Mouse (Mus musculus): ENCODE data around the gene Nek4. TPM values are rescaled to one million over a fixed set of nuclear protein-coding genes. Genes with fewer than 3 reads are reported as not detected.

Nek4 gene
- total RNA-seq, 2 experiments from 2014 or later = 4.8 TPM

DNA sequence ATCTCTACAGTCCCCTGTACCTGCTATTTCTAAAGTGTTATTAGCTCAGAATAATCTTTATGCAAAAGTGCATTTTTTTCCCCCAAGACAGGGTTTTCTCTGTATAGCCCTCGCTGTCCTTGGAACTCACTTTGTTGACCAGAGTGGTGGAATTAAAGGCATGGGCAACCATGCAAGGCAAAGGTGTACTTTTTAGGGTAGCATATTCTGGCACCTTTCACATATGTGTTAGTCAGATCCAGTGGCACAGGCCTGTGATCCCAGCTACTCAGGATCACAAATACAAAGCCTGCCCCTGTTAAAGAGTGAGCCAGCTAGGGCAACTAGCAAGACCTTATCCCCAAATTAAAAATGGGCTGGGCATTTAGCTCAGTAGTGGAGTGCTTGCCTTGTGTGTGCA lies 9.2 kb downstream of the Nek4 start:
- DNase-seq = no peak

DNA sequence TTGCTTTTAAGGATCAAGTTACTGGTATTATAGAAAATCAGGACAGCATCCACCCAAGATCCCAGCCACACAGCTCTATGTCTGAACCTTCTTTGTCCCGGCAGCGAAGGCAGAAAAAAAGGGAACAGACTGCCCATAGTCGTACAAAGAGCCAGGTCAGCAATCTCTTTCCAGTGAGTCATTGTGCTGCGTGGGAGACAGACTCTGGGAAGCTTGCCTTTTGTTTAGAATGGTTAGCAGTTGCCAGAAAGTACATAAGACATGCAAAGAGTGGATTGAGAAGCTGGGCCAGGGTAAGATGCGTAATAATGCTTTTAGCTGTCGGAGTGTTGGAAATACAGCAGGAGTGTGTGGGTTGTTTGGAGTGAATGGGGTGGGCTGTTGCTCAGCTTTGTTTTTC lies 23.0 kb downstream of the Nek4 start:
- peak; percentile 13 to 49 for DNase-seq

DNA sequence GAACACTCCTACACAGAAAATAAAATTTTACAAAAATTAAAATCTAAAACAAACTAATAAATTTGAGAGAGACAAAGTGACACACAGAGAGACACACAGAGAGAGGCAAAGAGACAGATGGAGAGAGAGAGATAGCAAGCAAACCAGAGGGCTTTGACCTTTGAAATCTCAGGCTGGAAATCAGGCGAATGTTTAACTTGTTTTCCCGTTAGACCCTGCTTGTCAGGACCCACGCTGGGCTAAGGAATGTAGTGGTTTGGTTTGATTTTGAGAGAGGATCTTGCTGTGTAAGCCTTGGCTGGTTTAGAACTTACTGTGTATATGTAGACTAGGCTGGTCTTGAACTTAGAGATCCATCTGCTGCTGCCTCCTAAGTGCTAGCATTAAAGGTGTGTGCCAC lies 25.0 kb downstream of the Nek4 start:
- DNase-seq = no peak

DNA sequence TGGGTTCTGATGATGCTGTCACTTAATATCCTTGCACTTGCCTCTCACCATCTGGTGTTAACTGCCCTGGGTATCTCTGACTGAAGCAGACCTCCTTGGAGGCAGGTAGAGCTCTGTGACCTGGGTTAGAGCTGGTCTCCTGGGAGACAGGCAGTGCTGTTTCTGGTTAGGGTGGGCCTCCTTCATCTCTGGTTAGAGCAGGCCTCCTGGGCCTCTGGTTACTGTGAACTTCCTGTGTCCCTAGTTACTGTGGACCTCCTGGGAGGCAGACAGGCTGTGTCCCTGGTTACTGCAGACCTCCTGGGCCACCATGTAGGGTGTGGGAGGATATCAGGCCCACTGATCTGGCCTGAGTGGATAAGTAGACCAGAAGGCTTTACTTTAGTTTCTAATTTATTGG lies 45.2 kb downstream of the Nek4 start:
- DNase-seq = no peak

GRCm38 (mm10) chr14:31000356-31000755 lies 49.2 kb downstream of the Nek4 start:
- DNase-seq = no peak

DNA sequence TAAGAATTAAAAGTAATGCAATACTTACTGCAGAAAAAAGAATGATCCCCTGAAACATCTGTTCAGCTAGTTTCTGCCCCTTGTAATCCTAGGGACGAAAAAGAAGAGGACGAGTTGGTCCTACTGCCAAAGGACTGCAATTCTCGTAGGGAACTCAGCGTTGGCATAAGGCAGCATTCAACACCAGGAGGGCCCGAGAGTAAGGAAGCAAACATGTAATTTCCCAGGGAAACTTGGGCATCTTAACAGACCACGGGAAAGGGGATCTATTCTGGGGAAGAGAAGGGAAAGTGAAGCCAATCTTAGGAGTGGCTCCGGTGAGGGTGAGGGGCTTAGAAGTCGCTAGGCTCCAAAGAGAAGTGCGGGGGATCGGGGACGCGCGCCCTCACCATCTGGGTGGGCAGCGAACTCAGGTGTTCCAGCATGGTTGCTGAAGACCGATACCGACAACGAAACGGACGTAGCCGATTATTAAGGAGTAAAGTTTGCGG lies 49.7 kb downstream of the Nek4 start:
- DNase-seq = no peak

DNA sequence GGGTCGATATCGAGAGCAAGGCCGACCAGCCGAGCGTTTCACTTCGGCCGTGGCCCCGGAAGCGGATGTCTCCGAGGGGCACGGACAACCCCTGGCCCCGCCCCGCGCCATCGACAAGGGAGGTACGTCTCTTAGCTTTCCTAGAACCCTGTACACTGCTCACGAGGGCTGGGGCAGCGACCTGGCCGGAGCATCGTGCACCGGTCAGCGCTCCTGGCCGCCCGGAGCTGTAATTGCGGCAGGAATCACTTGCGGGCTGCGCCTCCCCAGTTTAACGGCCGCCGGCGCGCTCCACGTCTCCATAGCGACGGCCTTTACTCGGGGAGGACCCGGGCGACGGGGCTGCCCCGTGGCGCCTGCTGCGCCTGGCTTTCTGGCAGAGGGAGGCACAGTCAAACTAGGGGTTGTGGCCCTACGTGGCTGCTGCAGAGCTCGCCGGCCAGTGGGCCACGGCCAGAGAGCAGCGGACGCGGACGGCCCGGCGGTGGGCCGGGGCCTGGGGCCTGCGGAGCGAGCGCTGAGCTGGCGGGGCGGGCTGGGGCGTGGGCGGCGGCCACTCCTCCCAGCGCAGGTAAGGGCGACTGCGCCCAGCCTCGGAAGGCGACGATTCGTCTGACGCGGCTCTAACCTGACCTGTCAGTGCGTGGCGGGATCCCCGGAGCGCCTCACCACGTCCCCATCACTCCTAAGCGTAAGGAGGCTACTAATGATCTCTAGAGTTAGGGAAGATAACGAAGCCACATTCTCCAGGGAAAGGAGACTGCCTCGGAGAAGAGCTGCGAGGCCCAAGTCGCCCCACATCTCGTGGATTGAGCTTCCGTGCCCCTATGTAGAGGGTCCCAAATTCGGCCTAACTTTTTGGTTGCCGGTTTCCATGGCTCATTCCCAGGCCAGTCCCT lies 50.4 kb downstream of the Nek4 start, which contains the start of the genes Glt8d1 and Spcs1:
TSS of gene Glt8d1 (plus strand) at position 94 of the 899 bp plus-strand sequence.
TSS of gene Spcs1 (minus strand) at position 366 of the 899 bp plus-strand sequence.
- peak; percentile 90 to 94 for DNase-seq

DNA sequence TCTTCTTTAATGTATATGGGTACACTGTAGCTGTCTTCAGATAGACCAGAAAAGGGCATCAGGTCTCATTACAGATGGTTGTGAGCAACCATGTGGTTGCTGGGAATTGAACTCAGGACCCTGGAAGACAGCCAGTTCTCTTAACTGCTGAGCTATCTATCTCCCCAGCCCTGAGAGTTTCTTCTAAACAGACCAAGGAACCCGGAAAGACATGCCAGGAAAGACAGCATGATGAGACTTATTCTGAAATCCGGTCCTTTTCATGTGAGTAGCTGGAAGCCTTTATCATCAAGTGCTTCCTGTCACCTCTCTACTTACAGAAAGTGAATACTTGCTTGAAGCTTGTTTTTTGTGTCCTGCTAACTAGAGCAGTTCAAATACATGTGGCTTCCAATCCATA lies 53.4 kb downstream of the Nek4 start:
- no peak for DNase-seq

DNA sequence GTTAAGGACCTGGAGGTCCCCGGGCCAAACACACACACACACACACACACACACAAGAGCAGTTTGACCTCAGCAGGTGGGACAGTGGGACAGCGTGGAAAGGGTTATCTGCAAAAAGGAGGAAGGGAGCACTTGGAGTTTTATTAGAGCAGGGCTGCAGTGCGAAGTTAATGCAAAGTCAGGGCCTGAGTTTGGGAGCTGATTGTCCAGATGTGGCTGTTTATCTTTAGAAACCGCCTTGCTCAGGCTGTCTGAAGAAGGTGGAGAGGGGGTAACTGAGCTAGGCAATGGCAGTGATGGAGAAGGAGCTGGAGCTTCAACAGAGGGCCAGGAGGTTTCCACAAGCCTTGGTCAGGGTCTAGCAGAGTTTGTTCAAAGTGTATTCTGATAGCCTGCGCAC lies 55.6 kb downstream of the Nek4 start:
- no peak for DNase-seq

DNA sequence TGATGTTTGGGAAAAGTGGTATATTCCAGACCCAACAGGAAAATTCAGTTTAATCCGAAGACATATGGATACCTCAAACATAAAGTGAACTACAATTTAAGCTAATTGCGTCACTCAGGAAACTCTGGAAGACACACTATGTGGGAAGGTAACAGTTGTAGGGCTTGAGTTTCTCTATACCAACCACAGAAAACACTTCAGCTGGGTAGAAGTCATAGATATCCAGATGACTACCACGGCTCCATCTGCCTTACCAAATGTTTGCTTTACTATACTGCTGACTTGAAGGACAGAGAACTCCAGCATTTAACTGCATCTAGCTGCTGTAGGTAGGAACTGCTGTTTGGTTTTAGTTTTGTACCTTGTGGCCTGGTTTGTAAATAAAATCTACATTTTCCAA lies 60.4 kb downstream of the Nek4 start:
- no peak for DNase-seq

GRCm38 (mm10) chr14:31013928-31014327 lies 62.8 kb downstream of the Nek4 start:
- no peak for DNase-seq

GRCm38 (mm10) chr14:31016063-31016462 lies 64.9 kb downstream of the Nek4 start:
- DNase-seq = no peak

- no peak for DNase-seq
Observed at GRCm38 (mm10) chr14:31017854-31018253, 66.7 kb downstream of the Nek4 start.

DNA sequence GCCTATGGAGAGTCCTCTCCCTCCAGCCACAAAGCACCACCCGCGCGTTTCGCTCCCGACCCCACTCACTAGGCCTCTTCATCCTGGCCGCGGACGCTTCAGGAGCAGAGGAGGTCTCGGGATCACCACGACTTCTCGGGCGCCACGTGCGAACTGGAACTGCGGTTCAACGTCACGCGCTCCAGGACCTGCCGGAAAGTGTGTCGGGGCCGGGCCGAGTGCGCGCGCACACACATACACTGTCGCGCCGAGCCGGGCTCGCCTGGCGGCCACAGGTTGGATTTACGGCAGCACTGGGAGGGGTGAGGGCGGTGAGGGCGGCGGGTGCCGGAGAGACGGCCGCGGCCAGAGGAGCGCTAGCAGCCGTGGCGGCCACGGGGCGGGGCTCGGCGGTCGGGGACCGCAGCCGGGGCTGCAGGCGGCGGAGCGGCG lies 67.7 kb downstream of the Nek4 start, which contains the start of the genes Pbrm1 and Gnl3:
TSS of gene Pbrm1 (plus strand) at position 279 of the 432 bp plus-strand sequence.
TSS of gene Gnl3 (minus strand) at position 293 of the 432 bp plus-strand sequence.
- peak; percentile 96 to 98 for DNase-seq

DNA sequence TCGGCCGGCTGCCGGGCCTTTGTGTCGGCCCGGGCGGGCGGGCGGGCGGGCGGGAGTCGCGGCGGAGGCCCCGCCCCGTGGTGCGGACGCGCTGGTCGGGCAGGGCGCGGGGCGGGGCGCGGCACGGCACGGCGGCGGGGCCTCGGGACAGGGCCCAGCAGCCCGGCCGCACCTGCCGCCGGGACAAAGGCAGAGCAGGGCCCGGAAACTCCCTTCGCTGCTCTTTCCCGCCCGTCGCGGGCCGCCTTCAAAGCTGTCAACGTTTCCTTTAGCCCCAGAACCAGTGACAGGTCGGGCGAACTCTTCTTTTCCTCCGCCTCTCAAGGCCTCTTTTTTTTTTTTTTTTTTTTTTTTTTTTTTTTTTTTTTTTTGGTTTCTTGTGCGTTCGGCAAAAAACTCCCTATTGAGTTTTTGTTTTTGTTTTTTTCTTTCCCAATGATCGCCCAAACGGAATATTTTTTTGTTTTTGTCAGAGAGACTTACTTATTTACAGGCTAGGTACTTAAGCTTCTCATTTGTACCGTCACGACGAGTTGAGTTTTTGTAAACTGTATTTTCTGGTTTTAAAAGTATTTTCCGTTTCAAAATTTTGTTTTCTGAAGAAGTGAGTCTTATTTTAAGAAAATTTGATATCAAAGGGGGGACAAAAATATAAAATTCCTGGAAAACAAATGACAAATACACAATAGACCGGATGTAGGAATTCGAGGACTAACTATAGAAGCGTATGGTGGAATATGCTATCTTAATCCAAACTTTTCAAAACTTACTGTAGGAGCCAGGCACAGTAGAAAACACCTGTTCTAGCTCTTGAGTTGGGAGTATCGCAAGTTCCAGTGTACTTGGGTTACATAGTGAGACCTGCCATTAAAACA lies 68.4 kb downstream of the Nek4 start:
- peak; percentile 80 to 85 for DNase-seq

- no peak for DNase-seq
Observed at GRCm38 (mm10) chr14:31022579-31022978, 71.4 kb downstream of the Nek4 start.

- no peak for DNase-seq
Observed at GRCm38 (mm10) chr14:31025785-31026184, 74.6 kb downstream of the Nek4 start.

Other genes with a start within 250 kb of the Nek4 start
- gene Sfmbt1, start 236.5 kb upstream of the Nek4 start, total RNA-seq (2021) = 10 to 100 TPM; 12.8 to 14.3 TPM
- 1 to 10 TPM; 6.0 to 8.5 TPM for gene Tmem110, start 125.8 kb upstream of the Nek4 start, total RNA-seq (2021)
- 10 to 100 TPM; 12.5 to 14.4 TPM for gene Mustn1, start 72.2 kb upstream of the Nek4 start, total RNA-seq (2021)
- gene Itih4, start 64.9 kb upstream of the Nek4 start, total RNA-seq (2021) = 1 to 10 TPM; 3.1 to 7.9 TPM
- gene Itih3, start 27.6 kb upstream of the Nek4 start, total RNA-seq (2021) = under 1 TPM; 0.27 to 0.69 TPM
- not detected for gene Itih1, start 8.1 kb upstream of the Nek4 start, total RNA-seq (2021)
- gene Glt8d1, start 50.0 kb downstream of the Nek4 start, total RNA-seq (2021) = 10 to 100 TPM; 19.8 to 22.5 TPM
- 100 to 1,000 TPM; 132 to 138 TPM for gene Spcs1, start 50.3 kb downstream of the Nek4 start, total RNA-seq (2021)
- 10 to 100 TPM; 51.7 to 57.7 TPM for gene Pbrm1, start 67.8 kb downstream of the Nek4 start, total RNA-seq (2021)
- 10 to 100 TPM; 23.9 to 25.9 TPM for gene Gnl3, start 67.8 kb downstream of the Nek4 start, total RNA-seq (2021)
- gene Smim4, start 177.6 kb downstream of the Nek4 start, total RNA-seq (2021) = 10 to 100 TPM; 74.5 to 87.4 TPM
- gene Nt5dc2, start 179.7 kb downstream of the Nek4 start, total RNA-seq (2021) = 10 to 100 TPM; 19.2 TPM
- 10 to 100 TPM; 63.2 to 64.1 TPM for gene Stab1, start 217.3 kb downstream of the Nek4 start, total RNA-seq (2021)

Data from heart, adult 18-20 months (tissue).